Mouse (Mus musculus) heart, postnatal 14 days (tissue): ENCODE measurements around the gene Csgalnact2. TPM values are rescaled to one million over a fixed set of nuclear protein-coding genes. Genes with fewer than 3 reads are reported as not detected.

ENCODE experiments used
- DNase-seq, 2 experiments: peaks; one replicate each; pipeline ENCODE4 v3.0.0; 2021 to 2022
- intact Hi-C: fragments of 180-260 bp; cut with DNase I; formaldehyde crosslinking; loops from one replicate; pipeline ENCODE4 v1.15.1; 2025
- microRNA-seq, 2 experiments: library from miRNA; unstranded; fragments of <30 nt; microRNA quantifications; one replicate each; pipeline ENCODE4 v1.2.0; 2021 to 2022
- total RNA-seq, 2 experiments: library from RNA; stranded (reverse); gene quantifications; 2 replicates each; pipeline ENCODE4 v1.2.3; 2021

Gene Csgalnact2
- total RNA-seq, 2 experiments from 2014 or later, result 14.5 to 15.7 TPM

DNA sequence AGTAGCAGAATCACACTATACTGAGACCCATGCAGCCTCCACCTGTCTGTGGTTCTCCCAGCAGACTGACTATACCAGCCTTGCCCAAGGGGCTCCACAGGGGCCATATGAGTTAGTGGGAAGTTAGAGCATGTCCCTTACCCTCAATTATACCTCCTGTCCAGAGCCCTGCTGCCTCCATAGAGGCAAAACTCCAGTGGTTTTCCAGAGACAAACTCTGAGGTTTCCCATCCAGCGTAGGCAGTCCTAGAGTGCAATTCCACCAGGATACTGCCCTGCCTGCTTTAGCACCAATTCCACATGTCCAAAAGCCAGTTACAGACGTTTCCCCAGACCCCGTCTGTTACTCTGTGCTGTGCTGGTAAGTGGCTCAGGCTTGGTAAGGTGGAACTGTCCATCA, 59.6 kb downstream of the Csgalnact2 start:
- intact Hi-C loops, result no loop called here

GRCm38 (mm10) chr6:118078751-118079150, 60.2 kb downstream of the Csgalnact2 start:
- intact Hi-C loops, result no loop called here

More for the DNA sequence above, 59.6 kb downstream of the Csgalnact2 start:
- no peak for DNase-seq

DNA sequence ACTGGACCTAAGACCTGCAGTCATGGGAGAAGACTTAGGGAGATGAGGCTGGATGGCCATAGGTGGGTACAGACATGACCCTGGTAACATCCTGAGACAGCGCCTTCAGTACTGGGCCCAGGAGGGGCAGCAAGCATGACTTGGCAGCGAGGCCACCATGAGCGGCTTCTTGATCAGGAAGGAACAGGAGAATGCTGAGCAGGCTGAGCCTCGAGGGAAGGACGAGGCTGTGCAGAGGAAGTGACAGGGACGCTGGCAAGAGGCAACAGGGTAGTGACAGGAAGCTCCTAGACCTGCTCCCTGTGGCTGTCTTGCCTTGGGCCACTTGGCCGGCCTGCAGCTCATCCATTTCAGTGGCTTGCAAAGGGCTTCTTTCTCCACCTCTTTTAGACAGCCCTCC, 61.5 kb downstream of the Csgalnact2 start:
- intact Hi-C loops, result no loop called here
- DNase-seq, result no peak

More at GRCm38 (mm10) chr6:118078751-118079150, 60.2 kb downstream of the Csgalnact2 start:
- no peak for DNase-seq

GRCm38 (mm10) chr6:118076748-118077147, 62.2 kb downstream of the Csgalnact2 start:
- intact Hi-C loops, result no loop called here
- no peak for DNase-seq

GRCm38 (mm10) chr6:118076256-118076655, 62.7 kb downstream of the Csgalnact2 start:
- intact Hi-C loops, result no loop called here
- DNase-seq, result peak in 1 of 2 experiments; percentile 19

DNA sequence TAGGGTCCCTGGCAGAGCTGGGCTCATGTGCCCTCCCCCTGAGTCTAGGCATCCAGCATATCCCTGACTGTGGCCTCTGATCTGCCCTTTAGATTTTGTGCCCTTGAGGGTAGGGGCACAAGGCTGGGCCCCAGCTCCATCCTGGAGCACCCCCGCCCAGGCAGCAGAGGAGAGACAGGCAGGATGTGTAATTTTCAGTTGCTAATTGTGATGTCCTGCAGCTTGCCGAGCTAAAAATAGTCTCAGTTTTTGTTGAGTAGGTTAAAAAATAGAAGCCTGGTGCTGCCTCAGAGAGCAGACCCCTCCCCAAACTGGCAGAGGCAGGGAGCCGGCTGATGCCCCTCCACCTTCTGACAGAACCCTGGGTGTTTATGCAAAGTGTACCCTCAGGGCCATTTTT, 64.8 kb downstream of the Csgalnact2 start:
- no peak for DNase-seq
- intact Hi-C loops, result no loop called here

- no peak for DNase-seq
- intact Hi-C loops, result no loop called here
Observed at GRCm38 (mm10) chr6:118072176-118072575, 66.8 kb downstream of the Csgalnact2 start.

DNA sequence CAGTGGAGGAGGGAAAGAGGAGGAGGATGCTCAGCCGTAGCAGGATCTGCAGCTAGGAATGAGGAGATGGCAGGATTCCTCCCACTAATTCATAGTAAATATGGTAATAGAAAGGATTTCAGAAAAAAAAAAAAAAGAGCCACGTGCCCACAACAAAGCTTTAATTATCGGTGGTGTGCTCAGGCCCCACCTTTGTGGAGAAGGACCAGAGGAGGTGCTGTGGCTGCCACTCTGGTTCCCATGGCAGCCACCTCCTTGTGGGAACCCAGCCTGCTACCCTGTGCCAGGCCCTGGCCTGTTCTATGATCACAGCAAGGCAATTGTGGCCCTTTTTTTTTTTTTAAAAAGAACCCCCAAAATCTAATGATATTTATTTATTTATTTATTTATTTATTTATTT, 67.5 kb downstream of the Csgalnact2 start:
- no peak for DNase-seq
- intact Hi-C loops, result no loop called here

DNA sequence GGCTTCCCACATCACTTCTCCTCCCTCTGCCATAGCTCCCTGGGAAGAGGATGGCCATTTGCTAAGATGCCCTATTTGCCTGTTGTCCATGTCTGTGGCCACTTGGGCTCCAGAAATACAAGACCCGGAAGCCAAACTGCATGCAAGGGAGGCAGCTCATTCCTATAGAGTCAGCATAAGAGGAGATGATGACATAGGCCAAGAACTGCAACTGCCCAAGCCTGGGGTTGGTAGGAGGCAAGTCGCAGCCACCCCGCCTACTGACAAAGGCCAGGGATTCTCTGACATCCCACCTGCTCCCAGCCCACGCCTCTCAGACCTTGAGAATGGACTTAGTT, 68.0 kb downstream of the Csgalnact2 start:
- intact Hi-C loops, result no loop called here
- DNase-seq, result no peak

GRCm38 (mm10) chr6:118070321-118071012, 68.5 kb downstream of the Csgalnact2 start:
- no peak for DNase-seq
- intact Hi-C loops, result no loop called here

DNA sequence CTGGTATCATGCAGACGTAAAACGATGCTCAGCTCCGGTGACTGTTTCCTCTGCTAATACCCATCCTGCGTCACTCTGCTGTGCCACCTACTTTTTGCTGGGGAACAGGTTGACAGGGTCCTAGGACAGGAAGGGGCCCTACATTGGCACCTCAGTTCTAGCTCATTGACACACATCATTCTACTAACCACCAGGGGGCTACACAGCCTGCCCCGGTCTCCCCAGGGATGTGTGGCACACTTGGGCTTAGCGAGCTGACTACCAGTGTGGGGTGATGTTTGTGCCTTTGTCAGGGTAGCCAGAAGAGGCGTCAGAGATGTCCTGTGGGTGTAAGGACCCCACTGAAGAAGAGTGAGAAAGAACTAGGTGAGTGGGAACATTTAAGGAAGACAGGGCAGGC, 71.2 kb downstream of the Csgalnact2 start:
- intact Hi-C loops, result loop anchor here (5.0 kb wide), 1 partner anchor 315 kb away; no protein-coding TSS in a partner anchor
- no peak for DNase-seq

GRCm38 (mm10) chr6:118066199-118067081, 72.5 kb downstream of the Csgalnact2 start:
- intact Hi-C loops, result loop anchor here (5.0 kb wide), 1 partner anchor 316 kb away; no protein-coding TSS in a partner anchor
- DNase-seq, result peak; percentile 35 to 42

GRCm38 (mm10) chr6:118065837-118066198, 73.1 kb downstream of the Csgalnact2 start:
- intact Hi-C loops, result loop anchor here (5.0 kb wide), 1 partner anchor 316 kb away; no protein-coding TSS in a partner anchor

GRCm38 (mm10) chr6:118064968-118065530, 73.9 kb downstream of the Csgalnact2 start:
- DNase-seq, result peak; percentile 50 to 64
- intact Hi-C loops, result loop anchor here (5.0 kb wide), 1 partner anchor 317 kb away; no protein-coding TSS in a partner anchor

More at GRCm38 (mm10) chr6:118065837-118066198, 73.1 kb downstream of the Csgalnact2 start:
- no peak for DNase-seq

GRCm38 (mm10) chr6:118063266-118063665, 75.7 kb downstream of the Csgalnact2 start:
- DNase-seq, result no peak
- intact Hi-C loops, result no loop called here

DNA sequence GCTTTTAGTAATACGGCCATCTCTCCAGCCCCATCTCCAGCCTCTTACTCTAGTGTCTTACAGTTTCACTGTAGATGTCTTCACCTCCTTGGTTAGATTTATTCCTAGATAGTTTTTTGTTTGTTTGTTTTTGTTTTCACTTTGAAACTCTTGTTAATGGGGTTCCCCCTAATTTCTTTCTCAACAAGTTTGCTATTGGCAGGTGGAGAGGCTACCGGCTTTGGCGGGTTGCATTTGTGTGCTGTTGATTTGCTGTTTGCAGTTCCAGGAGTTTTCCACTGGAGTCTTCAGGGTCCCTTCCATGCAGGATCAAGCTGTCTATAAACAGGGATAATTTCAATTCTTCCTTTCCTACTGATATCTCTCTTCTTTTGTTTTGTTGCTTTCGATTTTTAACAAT, 77.7 kb downstream of the Csgalnact2 start:
- intact Hi-C loops, result no loop called here
- DNase-seq, result no peak

Small RNAs within 50 kb of the gene (microRNA-seq; reads per million reads assigned to microRNA genes)
- gene Mir7044, result 0.54 to 40.9 reads per million in 2 experiments

Other genes with a start within 250 kb of the Csgalnact2 start
- gene Hnrnpf, start 238.8 kb downstream of the Csgalnact2 start, total RNA-seq, result 100 to 1,000 TPM; 228 to 255 TPM
- gene Fxyd4, start 201.4 kb downstream of the Csgalnact2 start, total RNA-seq, result not detected
- gene Rasgef1a, start 127.7 kb downstream of the Csgalnact2 start, total RNA-seq, result under 1 TPM; 0.12 to 0.19 TPM
- 1 to 10 TPM; 6.4 to 7.9 TPM for gene Ret, start 58.6 kb upstream of the Csgalnact2 start, total RNA-seq